Mouse (Mus musculus): ENCODE measurements around the gene Kdm1b.

GRCm38 (mm10) chr13:46999498-46999897, 43.8 kb upstream of the Kdm1b start:
- no peak for TF ChIP-seq CTCF (IDR thresholded peaks at IDR 0.05; ENCODE audit: control insufficient read depth, insufficient read depth, insufficient read length)
- TF ChIP-seq USF1 (IDR thresholded peaks at IDR 0.05; ENCODE audit: low read depth) = no peak
- TF ChIP-seq MYOG (IDR thresholded peaks at IDR 0.05; ENCODE audit: control insufficient read depth, extremely low read depth, insufficient read length) = no peak
- no peak for TF ChIP-seq MYOD1 (IDR thresholded peaks at IDR 0.05; ENCODE audit: control insufficient read depth, insufficient read length, low read depth)
- no peak for TF ChIP-seq FOSL1 (IDR thresholded peaks at IDR 0.05; ENCODE audit: insufficient read depth, low read length, poor library complexity, severe bottlenecking)
- no peak for TF ChIP-seq MAX (IDR thresholded peaks at IDR 0.05)
- TF ChIP-seq CEBPB (IDR thresholded peaks at IDR 0.05; ENCODE audit: low read depth) = no peak
